Mouse (Mus musculus): ENCODE measurements around the gene Tas2r134. TPM values are rescaled to one million over a fixed set of nuclear protein-coding genes. Genes with fewer than 3 reads are reported as not detected.
A peak's percentile ranks its signal among the peaks of the same experiment; 100 is the strongest.

Gene Tas2r134
- not detected in 2 replicates for polyA plus RNA-seq (2014; fragmentation: Nextera tagmentation; extraction: Ambion mirVana)

GRCm38 (mm10) chr2:51627211-51627610, at the start of gene Tas2r134:
Tas2r134 (plus strand) TSS chr2:51627511.
- 89% methylated on average over 4 of the region's 4 CpGs for WGBS
- H3K4me2 ChIP-seq (ENCODE audit: low read depth): no peak within 1 kb of the TSS

GRCm38 (mm10) chr2:51579767-51580166, 47.5 kb upstream of the Tas2r134 start:
- H3K27me3 ChIP-seq (ENCODE audit: control insufficient read depth, insufficient read depth, low read length): no peaks in the 10 kb centered on the region
- no peaks in the 10 kb centered on the region for H3K9me3 ChIP-seq (ENCODE audit: control insufficient read depth, low read length)
- no peak for DNase-seq (ENCODE audit: low spot score)
- 88% methylated on average over 5 of the region's 5 CpGs for WGBS
- H3K4me2 ChIP-seq (ENCODE audit: low read depth): no peak overlapping the region
- H3K4me1 ChIP-seq (ENCODE audit: control insufficient read depth, insufficient read depth, low read length): peaks cover 2% of the 10 kb centered on the region; the same call in 1 of the 2 replicates
- no peak for ATAC-seq (ENCODE audit: insufficient read depth, low FRiP score, low TSS enrichment)
- no peaks in the 10 kb centered on the region for H3K36me3 ChIP-seq (ENCODE audit: control insufficient read depth, insufficient read depth, low read length)
- H3K9ac ChIP-seq (ENCODE audit: low read length): no peak overlapping the region
- no peak overlapping the region for H3K4me3 ChIP-seq (ENCODE audit: low read depth, low read length)
- no peak overlapping the region for H3K27ac ChIP-seq (ENCODE audit: low read depth, low read length)

More at GRCm38 (mm10) chr2:51627211-51627610, at the start of gene Tas2r134:
- H3K9ac ChIP-seq (ENCODE audit: low read length): no peak within 1 kb of the TSS
- no peak within 1 kb of the TSS for H3K4me3 ChIP-seq (ENCODE audit: low read depth, low read length)
- ATAC-seq (ENCODE audit: insufficient read depth, low FRiP score, low TSS enrichment) (no peak), DNase-seq (ENCODE audit: low spot score) (no peak)
- H3K27me3 ChIP-seq (ENCODE audit: control insufficient read depth, insufficient read depth, low read length): no peaks in the 10 kb centered on the region
- H3K27ac ChIP-seq (ENCODE audit: low read depth, low read length): no peak within 1 kb of the TSS
- H3K36me3 ChIP-seq (ENCODE audit: control insufficient read depth, insufficient read depth, low read length): no peaks in the 10 kb centered on the region
- H3K4me1 ChIP-seq (ENCODE audit: control insufficient read depth, insufficient read depth, low read length): no peaks in the 10 kb centered on the region
- H3K9me3 ChIP-seq (ENCODE audit: control insufficient read depth, low read length): no peaks in the 10 kb centered on the region

DNA sequence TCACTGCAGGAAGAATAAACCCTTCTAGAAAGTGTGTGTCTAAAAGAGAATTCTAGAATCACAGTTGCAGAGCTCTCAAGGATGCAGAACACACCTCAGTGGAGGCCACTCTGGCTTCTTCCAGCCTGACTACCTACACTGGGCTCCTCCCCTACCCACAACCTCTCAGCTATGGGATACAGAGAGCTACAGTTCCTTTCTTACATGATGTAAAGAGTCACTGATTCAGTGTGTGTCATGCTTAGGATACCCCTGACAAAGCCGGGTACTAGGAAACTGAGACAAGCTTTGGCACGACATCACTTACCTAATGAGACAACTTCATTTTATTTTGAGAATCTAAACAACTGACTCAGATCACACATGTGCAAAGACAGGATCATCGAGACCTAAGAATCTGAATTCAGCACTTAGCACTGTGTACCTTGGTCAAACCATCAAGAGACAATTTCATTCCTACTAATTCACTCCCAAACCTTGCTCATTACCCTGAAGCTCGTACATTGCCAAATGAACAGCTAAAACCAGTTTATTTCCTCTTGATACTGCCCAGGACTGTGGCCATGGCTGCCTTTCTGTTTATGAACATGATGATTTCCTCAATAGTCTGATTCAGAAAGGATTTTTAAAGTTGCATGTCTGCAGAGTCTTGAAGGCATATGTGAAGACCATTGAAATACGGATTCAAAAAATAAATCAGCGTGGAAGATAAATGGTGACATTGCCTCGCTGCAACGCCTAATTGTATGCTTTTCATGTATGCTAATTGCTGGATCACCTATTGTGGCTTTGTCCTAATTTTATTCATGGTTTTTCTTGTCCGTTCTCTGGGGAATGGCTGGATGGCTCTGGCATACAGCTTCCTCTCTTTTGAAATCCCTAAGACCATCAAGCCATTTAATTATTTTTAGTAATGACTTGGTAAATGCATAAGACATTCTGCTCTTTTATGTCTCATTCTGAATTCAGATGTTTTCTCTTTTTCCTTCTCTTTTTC, 43.0 kb upstream of the Tas2r134 start:
- no peak overlapping the region for H3K4me3 ChIP-seq (ENCODE audit: low read depth, low read length)
- no peak overlapping the region for H3K9ac ChIP-seq (ENCODE audit: low read length)
- H3K27me3 ChIP-seq (ENCODE audit: control insufficient read depth, insufficient read depth, low read length): no peaks in the 10 kb centered on the region
- H3K4me2 ChIP-seq (ENCODE audit: low read depth): no peak overlapping the region
- H3K36me3 ChIP-seq (ENCODE audit: control insufficient read depth, insufficient read depth, low read length): no peaks in the 10 kb centered on the region
- no peak overlapping the region for H3K27ac ChIP-seq (ENCODE audit: low read depth, low read length)
- WGBS: 47% methylated on average over 9 of the region's 9 CpGs
- no peaks in the 10 kb centered on the region for H3K9me3 ChIP-seq (ENCODE audit: control insufficient read depth, low read length)
- ATAC-seq (ENCODE audit: insufficient read depth, low FRiP score, low TSS enrichment): peak; percentile 86
- H3K4me1 ChIP-seq (ENCODE audit: control insufficient read depth, insufficient read depth, low read length): peaks cover 4% of the 10 kb centered on the region; the same call in 1 of the 2 replicates
- peak; percentile 29 for DNase-seq (ENCODE audit: low spot score)

- 88% methylated on average over 4 of the region's 4 CpGs for WGBS
- Histone ChIP-seq H3K9ac (ENCODE audit: low read length) (no peak overlapping the region), H3K27me3 (ENCODE audit: control insufficient read depth, insufficient read depth, low read length) (no peaks in the 10 kb centered on the region), H3K4me1 (ENCODE audit: control insufficient read depth, insufficient read depth, low read length) (peaks cover 4% of the 10 kb centered on the region; the same call in 1 of the 2 replicates), H3K36me3 (ENCODE audit: control insufficient read depth, insufficient read depth, low read length) (no peaks in the 10 kb centered on the region), H3K4me3 (ENCODE audit: low read depth, low read length) (no peak overlapping the region), H3K27ac (ENCODE audit: low read depth, low read length) (no peak overlapping the region), H3K4me2 (ENCODE audit: low read depth) (no peak overlapping the region), H3K9me3 (ENCODE audit: control insufficient read depth, low read length) (no peaks in the 10 kb centered on the region)
- ATAC-seq (ENCODE audit: insufficient read depth, low FRiP score, low TSS enrichment): no peak
- no peak for DNase-seq (ENCODE audit: low spot score)
Measured at GRCm38 (mm10) chr2:51588336-51588735, 39.0 kb upstream of the Tas2r134 start.

DNA sequence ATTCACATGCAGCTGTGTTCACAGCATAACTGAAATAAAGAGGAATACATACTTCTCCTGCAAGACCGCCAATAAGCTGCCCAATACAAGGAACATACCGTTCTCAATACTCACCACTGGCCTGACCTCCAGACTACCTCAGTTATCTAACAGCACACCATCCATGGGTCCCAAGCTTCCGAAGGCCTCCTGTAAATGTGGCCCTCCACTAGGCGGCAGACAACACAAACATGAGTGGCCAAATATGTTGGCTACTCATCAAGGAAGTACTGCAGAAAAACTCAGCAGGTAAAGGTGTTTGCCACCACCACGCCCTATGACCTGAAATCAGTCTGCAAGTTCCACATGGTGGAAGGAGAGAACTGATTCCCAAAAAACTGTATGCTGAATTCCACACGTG, 38.4 kb upstream of the Tas2r134 start:
- Histone ChIP-seq H3K9me3 (ENCODE audit: control insufficient read depth, low read length) (no peaks in the 10 kb centered on the region), H3K4me2 (ENCODE audit: low read depth) (no peak overlapping the region), H3K4me1 (ENCODE audit: control insufficient read depth, insufficient read depth, low read length) (peaks cover 3% of the 10 kb centered on the region; the same call in 1 of the 2 replicates), H3K9ac (ENCODE audit: low read length) (no peak overlapping the region), H3K27ac (ENCODE audit: low read depth, low read length) (no peak overlapping the region), H3K4me3 (ENCODE audit: low read depth, low read length) (no peak overlapping the region), H3K36me3 (ENCODE audit: control insufficient read depth, insufficient read depth, low read length) (no peaks in the 10 kb centered on the region), H3K27me3 (ENCODE audit: control insufficient read depth, insufficient read depth, low read length) (no peaks in the 10 kb centered on the region)
- 80% methylated on average over 6 of the region's 6 CpGs for WGBS
- no peak for DNase-seq (ENCODE audit: low spot score)
- ATAC-seq (ENCODE audit: insufficient read depth, low FRiP score, low TSS enrichment): no peak

DNA sequence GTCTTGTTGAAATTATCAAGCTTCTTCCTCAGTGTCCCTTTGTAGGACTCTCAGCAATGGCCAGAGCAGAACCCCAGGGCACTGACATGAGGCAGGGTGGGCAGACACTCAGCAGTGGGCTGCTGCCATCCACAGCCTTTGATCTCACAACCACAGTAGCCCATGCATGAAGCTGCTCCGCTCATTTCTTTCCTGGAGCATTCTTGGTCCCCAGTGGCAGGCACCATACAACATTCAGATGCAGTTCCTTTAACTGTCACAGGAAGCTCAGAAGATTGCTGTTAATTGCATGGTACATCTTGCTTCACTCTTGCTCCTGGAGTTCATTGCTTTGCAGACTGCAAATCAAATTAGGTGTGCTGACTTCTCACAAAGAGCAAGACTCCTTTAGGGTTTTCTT, 37.7 kb upstream of the Tas2r134 start:
- ATAC-seq (ENCODE audit: insufficient read depth, low FRiP score, low TSS enrichment) (no peak), DNase-seq (ENCODE audit: low spot score) (no peak)
- Histone ChIP-seq H3K36me3 (ENCODE audit: control insufficient read depth, insufficient read depth, low read length) (no peaks in the 10 kb centered on the region), H3K27me3 (ENCODE audit: control insufficient read depth, insufficient read depth, low read length) (no peaks in the 10 kb centered on the region), H3K4me3 (ENCODE audit: low read depth, low read length) (no peak overlapping the region), H3K4me2 (ENCODE audit: low read depth) (no peak overlapping the region), H3K4me1 (ENCODE audit: control insufficient read depth, insufficient read depth, low read length) (peaks cover 2% of the 10 kb centered on the region; the same call in 1 of the 2 replicates), H3K27ac (ENCODE audit: low read depth, low read length) (0 out of 2 replicates have a peak overlapping the region, but pooled peaks have one; percentile 5), H3K9ac (ENCODE audit: low read length) (no peak overlapping the region), H3K9me3 (ENCODE audit: control insufficient read depth, low read length) (no peaks in the 10 kb centered on the region)
- WGBS: 35% methylated on average over 1 of the region's 1 CpGs

DNA sequence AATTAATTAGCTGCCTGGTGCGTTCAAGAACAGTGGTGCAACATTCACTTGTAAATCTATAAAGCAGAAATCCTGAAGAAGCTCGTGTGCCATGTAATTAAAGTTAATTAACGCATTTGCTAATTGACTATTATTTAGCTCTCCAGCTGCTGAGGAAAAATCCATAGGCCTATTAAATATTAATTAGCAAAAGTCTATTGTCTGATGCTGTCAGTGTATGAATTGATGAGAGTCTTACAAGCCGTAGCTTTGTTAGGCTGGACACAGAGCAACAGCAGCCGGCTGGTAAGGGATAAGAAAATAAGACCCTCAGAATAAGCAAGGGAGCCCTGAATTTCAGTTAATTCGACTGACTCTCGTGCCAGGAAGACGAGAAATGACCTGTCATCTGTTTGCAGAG, 37.0 kb upstream of the Tas2r134 start:
- 64% methylated on average over 8 of the region's 8 CpGs for WGBS
- ATAC-seq (ENCODE audit: insufficient read depth, low FRiP score, low TSS enrichment): no peak

DNA sequence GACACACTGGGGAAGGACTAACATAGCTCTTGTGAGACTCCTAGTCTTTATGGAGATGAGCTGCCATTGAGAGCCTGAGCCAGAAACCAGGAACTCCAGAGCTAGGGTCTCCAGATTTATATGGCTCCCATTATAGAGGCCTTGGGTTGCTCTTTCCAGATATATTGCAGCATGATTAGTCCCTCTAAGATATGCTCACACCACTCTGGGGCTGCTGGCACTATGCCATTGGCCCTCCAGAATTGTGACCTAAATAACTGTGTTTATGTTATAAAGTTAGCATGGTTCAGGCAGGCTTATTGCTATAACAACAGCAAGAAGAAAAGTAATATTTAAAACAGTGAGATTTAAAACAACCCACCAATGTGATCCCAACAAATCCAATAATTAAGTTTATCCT, 35.2 kb upstream of the Tas2r134 start:
- H3K4me3 ChIP-seq (ENCODE audit: low read depth, low read length): no peak overlapping the region
- no peaks in the 10 kb centered on the region for H3K4me1 ChIP-seq (ENCODE audit: control insufficient read depth, insufficient read depth, low read length)
- no peak for ATAC-seq (ENCODE audit: insufficient read depth, low FRiP score, low TSS enrichment)
- no peaks in the 10 kb centered on the region for H3K9me3 ChIP-seq (ENCODE audit: control insufficient read depth, low read length)
- no peak overlapping the region for H3K9ac ChIP-seq (ENCODE audit: low read length)
- H3K4me2 ChIP-seq (ENCODE audit: low read depth): no peak overlapping the region
- no peak for DNase-seq (ENCODE audit: low spot score)
- H3K36me3 ChIP-seq (ENCODE audit: control insufficient read depth, insufficient read depth, low read length): no peaks in the 10 kb centered on the region
- no peaks in the 10 kb centered on the region for H3K27me3 ChIP-seq (ENCODE audit: control insufficient read depth, insufficient read depth, low read length)
- H3K27ac ChIP-seq (ENCODE audit: low read depth, low read length): no peak overlapping the region

More for the DNA sequence above, 37.0 kb upstream of the Tas2r134 start:
- DNase-seq (ENCODE audit: low spot score): no peak
- no peak overlapping the region for H3K4me2 ChIP-seq (ENCODE audit: low read depth)
- H3K9ac ChIP-seq (ENCODE audit: low read length): no peak overlapping the region
- H3K4me1 ChIP-seq (ENCODE audit: control insufficient read depth, insufficient read depth, low read length): no peaks in the 10 kb centered on the region
- H3K27me3 ChIP-seq (ENCODE audit: control insufficient read depth, insufficient read depth, low read length): no peaks in the 10 kb centered on the region
- H3K4me3 ChIP-seq (ENCODE audit: low read depth, low read length): no peak overlapping the region
- no peaks in the 10 kb centered on the region for H3K9me3 ChIP-seq (ENCODE audit: control insufficient read depth, low read length)
- H3K36me3 ChIP-seq (ENCODE audit: control insufficient read depth, insufficient read depth, low read length): no peaks in the 10 kb centered on the region
- no peak overlapping the region for H3K27ac ChIP-seq (ENCODE audit: low read depth, low read length)

Measured in neural tube, embryonic 11.5 days (tissue).